Mouse (Mus musculus) lung, adult 2 months (tissue): ENCODE data around the gene 4930469K13Rik. TPM values are rescaled to one million over a fixed set of nuclear protein-coding genes. Genes with fewer than 3 reads are reported as not detected.

Source experiments
- DNase-seq: peaks from one replicate; pipeline ENCODE4 v3.0.0; 2022
- H3K4me1 ChIP-seq: fragments of 200-500 bp; 2 replicates; pipeline ENCODE4 v1.6.1; 2011; ENCODE audit warnings: low read length; ENCODE audit not compliant: control insufficient read depth, insufficient read depth
- H3K4me3 ChIP-seq: fragments of 200-500 bp; replicated peaks from 2 replicates; pipeline ENCODE3; 2011; ENCODE audit warnings: low read depth, mild to moderate bottlenecking, control low read depth, low read length; ENCODE audit errors: extremely low read depth
- CTCF ChIP-seq: fragments of 200-500 bp; IDR thresholded peaks from 2 replicates; pipeline ENCODE4 v1.5.1; 2011; ENCODE audit warnings: mild to moderate bottlenecking, low read length, control low read depth; ENCODE audit not compliant: insufficient read depth
- POLR2A ChIP-seq: fragments of 200-500 bp; IDR thresholded peaks from 2 replicates; pipeline ENCODE4 v1.6.1; 2011; ENCODE audit warnings: low read depth, mild to moderate bottlenecking, control low read depth, low read length, borderline replicate concordance; ENCODE audit errors: extremely low read depth
- WGBS: fragments of 180-500 bp; shearing (Covaris S2); methylation state at CpG from one replicate; pipeline ENCODE4 v1.1.7; 2018; 5-methylcytosine and 5-hydroxymethylcytosine counted together
- polyA plus RNA-seq: library from polyadenylated mRNA; depleted of rRNA; stranded (reverse); fragments of >200 nt; gene quantifications from 2 replicates; pipeline ENCODE4 v1.2.3, GENCODE M21; 2012

The 4930469K13Rik gene
- polyA plus RNA-seq, 1 experiment, result not detected

- H3K4me1 ChIP-seq, result no peaks in the 10 kb centered on the region
- WGBS, result 73% methylated on average over 5 of the region's 5 CpGs
- no peak for DNase-seq
- no peak for TF ChIP-seq POLR2A
- TF ChIP-seq CTCF, result no peak
- peak overlapping the region; percentile 66 for H3K4me3 ChIP-seq
Observed at GRCm38 (mm10) chr11:34047542-34047937, 50.8 kb downstream of the 4930469K13Rik start.

- H3K4me3 ChIP-seq, result peak within 1 kb of the TSS; percentile 66
- no peak for DNase-seq
- WGBS, result 54% methylated on average over 6 of the region's 6 CpGs
- TF ChIP-seq CTCF (no peak), POLR2A (no peak)
- H3K4me1 ChIP-seq, result no peaks in the 10 kb centered on the region
Observed at GRCm38 (mm10) chr11:34046767-34047541, 51.4 kb downstream of the 4930469K13Rik start, which contains the start of gene Lcp2. TSS of gene Lcp2 (plus strand) at chr11:34046920.

DNA sequence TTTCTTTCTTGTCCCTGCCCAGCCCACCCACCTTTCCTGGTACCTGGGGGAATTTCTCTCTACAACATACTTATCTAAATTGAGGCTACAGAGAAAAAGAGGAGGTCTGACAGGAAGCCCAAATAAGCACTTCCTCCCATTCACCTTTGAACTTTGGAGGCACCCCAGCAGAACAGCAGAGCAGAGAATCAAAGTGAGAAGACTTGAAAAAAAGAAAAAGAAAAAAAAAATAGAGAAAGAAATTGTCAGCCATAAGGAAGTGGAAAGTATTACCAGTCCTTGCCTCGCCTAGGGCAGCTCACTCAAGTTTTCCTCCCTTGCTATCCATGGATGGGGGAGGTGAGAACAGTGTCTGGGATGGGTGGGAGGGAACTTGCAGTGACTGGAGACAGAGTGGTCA, 55.5 kb downstream of the 4930469K13Rik start:
- 35% methylated on average over 1 of the region's 1 CpGs for WGBS
- Histone ChIP-seq H3K4me3 (no peak overlapping the region), H3K4me1 (no peaks in the 10 kb centered on the region)
- no peak for TF ChIP-seq CTCF
- TF ChIP-seq POLR2A, result no peak
- no peak for DNase-seq

DNA sequence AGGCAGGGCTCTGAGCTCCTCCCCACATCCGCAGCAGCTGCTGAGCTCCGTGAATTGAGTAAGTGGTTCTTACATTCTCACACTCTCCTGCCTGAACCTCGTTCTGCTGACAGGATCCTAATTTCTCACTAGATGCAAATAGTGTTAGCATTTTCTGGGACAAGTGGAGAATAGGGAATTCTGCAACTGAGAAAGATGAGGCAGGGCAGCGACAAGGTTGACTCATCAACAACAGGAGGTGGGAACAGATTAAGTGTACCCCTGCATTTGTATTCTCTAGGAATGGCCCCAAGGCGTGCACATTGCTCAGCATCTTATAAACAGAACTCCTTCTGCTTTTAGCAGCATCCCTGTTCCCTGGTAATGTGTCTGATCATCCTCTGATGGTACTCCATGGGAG, 58.3 kb downstream of the 4930469K13Rik start:
- Histone ChIP-seq H3K4me1 (no peaks in the 10 kb centered on the region), H3K4me3 (no peak overlapping the region)
- TF ChIP-seq POLR2A (no peak), CTCF (no peak)
- 74% methylated on average over 5 of the region's 5 CpGs for WGBS
- DNase-seq, result no peak

DNA sequence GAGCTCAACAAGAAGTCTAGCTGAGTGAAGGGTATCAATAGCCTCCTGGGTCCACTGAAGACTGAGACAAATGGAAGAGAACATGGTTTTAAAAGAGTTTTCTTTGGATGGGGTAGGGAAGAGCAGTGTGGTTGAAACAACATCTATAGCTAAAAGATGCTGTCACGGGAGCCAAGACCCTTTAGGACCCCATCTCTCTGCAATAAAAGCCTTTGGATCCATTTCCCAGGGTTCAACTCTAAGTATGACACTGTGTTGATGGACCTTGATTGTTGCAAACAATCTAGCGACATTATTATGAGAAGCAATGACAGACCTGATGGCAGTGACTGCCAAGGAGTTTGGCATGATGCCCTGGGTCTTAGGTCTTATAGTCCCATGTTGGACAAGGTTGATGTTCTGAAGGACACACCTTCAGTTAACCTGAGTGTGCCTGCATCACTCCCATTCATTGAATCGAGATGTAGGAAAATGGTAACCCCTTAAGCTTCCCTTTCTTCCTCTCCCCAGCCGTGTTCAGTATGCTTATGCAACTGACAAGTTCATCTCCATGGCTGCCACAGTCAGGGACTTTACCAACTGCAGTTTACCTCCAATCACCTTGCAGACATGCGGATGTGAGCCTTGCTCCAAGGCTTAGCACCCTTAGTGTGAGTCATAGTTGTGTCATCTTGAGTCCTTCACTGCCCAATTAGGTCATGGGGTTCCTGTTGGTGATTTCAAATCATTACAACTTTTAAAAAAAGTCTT, 62.3 kb downstream of the 4930469K13Rik start:
- peaks cover 2% of the 10 kb centered on the region; the same call in 1 of the 2 replicates for H3K4me1 ChIP-seq
- TF ChIP-seq POLR2A (no peak), CTCF (no peak)
- no peak for DNase-seq
- no peak overlapping the region for H3K4me3 ChIP-seq
- WGBS, result 74% methylated on average over 5 of the region's 5 CpGs

DNA sequence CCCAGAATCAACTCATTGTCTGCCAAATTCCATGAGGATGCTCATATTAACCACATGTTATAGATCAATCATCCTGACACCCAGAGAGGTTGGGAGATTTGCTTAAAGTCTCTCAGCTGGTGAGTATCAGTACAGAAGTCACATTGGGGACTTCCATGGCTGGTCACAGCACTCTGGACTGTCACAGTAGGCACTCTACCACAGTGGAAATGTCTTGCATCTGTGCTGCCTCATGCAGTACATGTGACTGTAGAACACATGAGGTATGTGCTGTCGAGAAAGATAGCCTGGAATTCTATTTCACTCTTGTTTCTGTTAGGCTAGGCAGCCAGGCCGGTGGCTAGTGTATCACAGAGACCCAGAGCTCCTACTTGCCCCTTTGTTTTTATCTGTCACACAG, 63.6 kb downstream of the 4930469K13Rik start:
- 63% methylated on average over 2 of the region's 2 CpGs for WGBS
- Histone ChIP-seq H3K4me3 (no peak overlapping the region), H3K4me1 (peaks cover 2% of the 10 kb centered on the region; the same call in 1 of the 2 replicates)
- TF ChIP-seq CTCF, result no peak
- TF ChIP-seq POLR2A, result no peak
- DNase-seq, result no peak

DNA sequence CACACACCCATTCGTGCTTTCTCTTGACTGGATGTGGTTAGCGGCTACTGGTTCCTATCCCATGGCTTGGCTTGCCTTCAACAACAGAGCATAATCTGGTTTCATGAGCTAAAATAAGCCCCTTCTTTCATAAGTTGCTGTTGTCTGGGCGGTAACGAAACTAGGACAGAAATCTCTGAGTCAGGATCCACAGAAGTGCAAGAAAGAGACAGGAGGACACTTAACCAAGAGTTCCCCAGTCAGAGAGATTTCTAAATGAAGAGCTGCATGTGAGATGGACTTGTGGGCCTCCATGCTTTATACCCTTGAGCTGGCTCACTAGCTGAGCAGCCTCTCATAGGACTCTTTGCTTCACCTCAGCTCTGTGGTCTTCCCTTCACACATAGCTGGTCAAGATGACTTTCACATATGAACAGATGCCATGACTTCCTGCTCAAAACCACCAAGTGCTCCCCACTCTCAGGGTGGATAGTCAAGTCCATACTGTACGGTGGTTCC, 64.3 kb downstream of the 4930469K13Rik start:
- Histone ChIP-seq H3K4me3 (no peak overlapping the region), H3K4me1 (peaks cover 2% of the 10 kb centered on the region; the same call in 1 of the 2 replicates)
- no peak for DNase-seq
- WGBS, result 72% methylated on average over 5 of the region's 5 CpGs
- TF ChIP-seq POLR2A (no peak), CTCF (no peak)

- no peak for TF ChIP-seq POLR2A
Observed at GRCm38 (mm10) chr11:34031015-34031805, 67.1 kb downstream of the 4930469K13Rik start.

DNA sequence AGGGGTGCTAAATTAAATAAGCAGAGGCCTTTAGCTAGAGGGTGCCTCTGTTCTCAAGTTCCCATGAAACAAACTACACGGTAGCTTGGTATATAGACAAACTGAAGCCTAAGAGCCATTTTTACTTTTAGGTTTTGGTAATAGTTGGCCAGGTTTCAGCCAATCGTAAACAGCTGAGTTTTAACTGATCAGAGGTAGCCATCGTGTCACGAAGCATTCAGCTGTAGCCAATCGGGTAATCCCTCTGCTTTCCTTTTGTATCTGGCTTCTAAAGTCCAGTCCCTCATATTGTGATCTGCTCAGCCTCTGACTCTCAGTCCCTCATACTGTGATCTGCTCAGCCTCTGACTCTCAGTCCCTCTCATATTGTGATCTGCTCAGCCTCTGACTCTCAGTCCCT, 68.7 kb downstream of the 4930469K13Rik start:
- DNase-seq, result no peak
- no peak for TF ChIP-seq POLR2A
- no peak for TF ChIP-seq CTCF
- 73% methylated on average over 5 of the region's 5 CpGs for WGBS
- Histone ChIP-seq H3K4me3 (no peak overlapping the region), H3K4me1 (peaks cover 2% of the 10 kb centered on the region; the same call in 1 of the 2 replicates)

More at GRCm38 (mm10) chr11:34031015-34031805, 67.1 kb downstream of the 4930469K13Rik start:
- Histone ChIP-seq H3K4me1 (peaks cover 2% of the 10 kb centered on the region; the same call in 1 of the 2 replicates), H3K4me3 (no peak overlapping the region)
- 32% methylated on average over 8 of the region's 8 CpGs for WGBS
- no peak for DNase-seq
